Mouse (Mus musculus): ENCODE results near the gene Actr6.
A peak's percentile ranks its signal among the peaks of the same experiment; 100 is the strongest.
"Not testable (repeated sequence)": the region's sequence is repeated elsewhere in the genome, so short reads cannot be mapped to it uniquely, and the experiment has no call there.

Actr6 gene

GRCm38 (mm10) chr10:89737887-89738286 lies 5.8 kb upstream of the Actr6 start:
- no peak for DNase-seq

- no peak for DNase-seq
Observed at GRCm38 (mm10) chr10:89737092-89737491, 5.0 kb upstream of the Actr6 start.

- DNase-seq, result no peak
Observed at GRCm38 (mm10) chr10:89731341-89731740, 754 bp downstream of the Actr6 start.

GRCm38 (mm10) chr10:89730386-89730785 lies 1.7 kb downstream of the Actr6 start:
- no peak for DNase-seq

- no peak for DNase-seq
Observed at GRCm38 (mm10) chr10:89722247-89723195, 9.6 kb downstream of the Actr6 start.

- DNase-seq, result no peak
Observed at GRCm38 (mm10) chr10:89720796-89721195, 11.3 kb downstream of the Actr6 start.

GRCm38 (mm10) chr10:89720252-89720651 lies 11.8 kb downstream of the Actr6 start:
- DNase-seq, result no peak

GRCm38 (mm10) chr10:89714910-89715309 lies 17.2 kb downstream of the Actr6 start:
- DNase-seq, result no peak

GRCm38 (mm10) chr10:89708720-89709119 lies 23.4 kb downstream of the Actr6 start:
- no peak for DNase-seq

GRCm38 (mm10) chr10:89707397-89707796 lies 24.7 kb downstream of the Actr6 start:
- DNase-seq, result no peak

GRCm38 (mm10) chr10:89703042-89703441 lies 29.1 kb downstream of the Actr6 start:
- peak; percentile 33 to 45 for DNase-seq

- no peak for DNase-seq
Observed at GRCm38 (mm10) chr10:89697956-89698355, 34.1 kb downstream of the Actr6 start.

- DNase-seq, result not testable (repeated sequence)
Observed at GRCm38 (mm10) chr10:89696270-89696669, 35.8 kb downstream of the Actr6 start.

- DNase-seq, result peak in 1 of 2 experiments; percentile 7
Observed at GRCm38 (mm10) chr10:89695194-89695911, 36.7 kb downstream of the Actr6 start.

GRCm38 (mm10) chr10:89690021-89690420 lies 42.1 kb downstream of the Actr6 start:
- DNase-seq, result no peak

GRCm38 (mm10) chr10:89687455-89687854 lies 44.6 kb downstream of the Actr6 start:
- DNase-seq, result no peak

- DNase-seq, result peak; percentile 96
Observed at GRCm38 (mm10) chr10:89686139-89686808, 45.8 kb downstream of the Actr6 start, which contains the start of gene Scyl2. Gene Scyl2 (minus strand): TSS chr10:89686285.

GRCm38 (mm10) chr10:89685391-89686138 lies 46.5 kb downstream of the Actr6 start:
- no peak for DNase-seq

- DNase-seq, result no peak
Observed at GRCm38 (mm10) chr10:89682961-89683360, 49.1 kb downstream of the Actr6 start.

- no peak for DNase-seq
Observed at GRCm38 (mm10) chr10:89682157-89682556, 49.9 kb downstream of the Actr6 start.

GRCm38 (mm10) chr10:89681706-89682105 lies 50.4 kb downstream of the Actr6 start:
- no peak for DNase-seq

- DNase-seq, result no peak
Observed at GRCm38 (mm10) chr10:89680517-89680916, 51.6 kb downstream of the Actr6 start.

Measured in thymus, postnatal 36 days (tissue).